Mouse (Mus musculus): Measurements from ENCODE around the gene Adarb2. TPM values are rescaled to one million over a fixed set of nuclear protein-coding genes. Genes with fewer than 3 reads are reported as not detected.
"Not testable (repeated sequence)": the region's sequence is repeated elsewhere in the genome, so short reads cannot be mapped to it uniquely, and the experiment has no call there.

Gene Adarb2
- polyA plus RNA-seq, 1 experiment = not detected

- no peaks in the 10 kb centered on the region for H3K36me3 ChIP-seq (replicated peaks; ENCODE audit: low read length)
- TF ChIP-seq FLI1 (IDR thresholded peaks at IDR 0.05; ENCODE audit: low read length) (no peak), GATA1 (IDR thresholded peaks at IDR 0.05; ENCODE audit: borderline replicate concordance, low read length) (no peak)
- H3K9me3 ChIP-seq = peaks cover 14% of the 10 kb centered on the region
- no peak overlapping the region for H3K4me3 ChIP-seq (replicated peaks)
- no peaks in the 10 kb centered on the region for H3K4me1 ChIP-seq
- H3K27me3 ChIP-seq (replicated peaks) = no peaks in the 10 kb centered on the region
These were observed 367.6 kb downstream of the Adarb2 start for GRCm38 (mm10) chr13:8570269-8570668.

- Histone ChIP-seq H3K27me3 (replicated peaks) (no peaks in the 10 kb centered on the region), H3K36me3 (replicated peaks; ENCODE audit: low read length) (no peaks in the 10 kb centered on the region), H3K4me1 (no peaks in the 10 kb centered on the region), H3K9me3 (peaks cover 19% of the 10 kb centered on the region), H3K4me3 (replicated peaks) (no peak overlapping the region)
- no peak for TF ChIP-seq GATA1 (IDR thresholded peaks at IDR 0.05; ENCODE audit: borderline replicate concordance, low read length)
- TF ChIP-seq FLI1 (IDR thresholded peaks at IDR 0.05; ENCODE audit: low read length) = no peak
These were observed 371.2 kb downstream of the Adarb2 start for GRCm38 (mm10) chr13:8573908-8574307.

GRCm38 (mm10) chr13:8584257-8585005, 381.8 kb downstream of the Adarb2 start:
- no peaks in the 10 kb centered on the region for H3K9me3 ChIP-seq
- no peaks in the 10 kb centered on the region for H3K27me3 ChIP-seq (replicated peaks)
- H3K4me1 ChIP-seq = no peaks in the 10 kb centered on the region
- TF ChIP-seq FLI1 (IDR thresholded peaks at IDR 0.05; ENCODE audit: low read length) (no peak), GATA1 (IDR thresholded peaks at IDR 0.05; ENCODE audit: borderline replicate concordance, low read length) (no peak)
- H3K36me3 ChIP-seq (replicated peaks; ENCODE audit: low read length) = no peaks in the 10 kb centered on the region
- no peak overlapping the region for H3K4me3 ChIP-seq (replicated peaks)

GRCm38 (mm10) chr13:8587447-8587846, 384.8 kb downstream of the Adarb2 start:
- TF ChIP-seq GATA1 (IDR thresholded peaks at IDR 0.05; ENCODE audit: borderline replicate concordance, low read length) = no peak
- no peak for TF ChIP-seq FLI1 (IDR thresholded peaks at IDR 0.05; ENCODE audit: low read length)
- Histone ChIP-seq H3K9me3 (no peaks in the 10 kb centered on the region), H3K4me3 (replicated peaks) (no peak overlapping the region), H3K4me1 (no peaks in the 10 kb centered on the region), H3K27me3 (replicated peaks) (no peaks in the 10 kb centered on the region), H3K36me3 (replicated peaks; ENCODE audit: low read length) (no peaks in the 10 kb centered on the region)

GRCm38 (mm10) chr13:8590460-8590859, 387.8 kb downstream of the Adarb2 start:
- no peak for TF ChIP-seq FLI1 (IDR thresholded peaks at IDR 0.05; ENCODE audit: low read length)
- no peak for TF ChIP-seq GATA1 (IDR thresholded peaks at IDR 0.05; ENCODE audit: borderline replicate concordance, low read length)
- no peaks in the 10 kb centered on the region for H3K27me3 ChIP-seq (replicated peaks)
- H3K4me1 ChIP-seq = no peaks in the 10 kb centered on the region
- no peaks in the 10 kb centered on the region for H3K36me3 ChIP-seq (replicated peaks; ENCODE audit: low read length)
- H3K9me3 ChIP-seq = no peaks in the 10 kb centered on the region
- no peak overlapping the region for H3K4me3 ChIP-seq (replicated peaks)

- H3K36me3 ChIP-seq (replicated peaks; ENCODE audit: low read length) = no peaks in the 10 kb centered on the region
- H3K9me3 ChIP-seq = no peaks in the 10 kb centered on the region
- no peak for TF ChIP-seq GATA1 (IDR thresholded peaks at IDR 0.05; ENCODE audit: borderline replicate concordance, low read length)
- TF ChIP-seq FLI1 (IDR thresholded peaks at IDR 0.05; ENCODE audit: low read length) = no peak
- H3K27me3 ChIP-seq (replicated peaks) = no peaks in the 10 kb centered on the region
- H3K4me3 ChIP-seq (replicated peaks) = no peak overlapping the region
- peaks cover 3% of the 10 kb centered on the region; the same call in 1 of the 2 replicates for H3K4me1 ChIP-seq
These were observed 394.4 kb downstream of the Adarb2 start for GRCm38 (mm10) chr13:8596977-8597646.

GRCm38 (mm10) chr13:8597647-8598017, 395.0 kb downstream of the Adarb2 start:
- H3K9me3 ChIP-seq = no peaks in the 10 kb centered on the region
- H3K36me3 ChIP-seq (replicated peaks; ENCODE audit: low read length) = no peaks in the 10 kb centered on the region
- H3K27me3 ChIP-seq (replicated peaks) = no peaks in the 10 kb centered on the region
- H3K4me3 ChIP-seq (replicated peaks) = no peak overlapping the region
- TF ChIP-seq FLI1 (IDR thresholded peaks at IDR 0.05; ENCODE audit: low read length) (no peak), GATA1 (IDR thresholded peaks at IDR 0.05; ENCODE audit: borderline replicate concordance, low read length) (no peak)
- H3K4me1 ChIP-seq = peaks cover 3% of the 10 kb centered on the region; the same call in 1 of the 2 replicates

- peaks cover 7% of the 10 kb centered on the region; the same call in 1 of the 2 replicates for H3K4me1 ChIP-seq
- TF ChIP-seq GATA1 (IDR thresholded peaks at IDR 0.05; ENCODE audit: borderline replicate concordance, low read length) (no peak), FLI1 (IDR thresholded peaks at IDR 0.05; ENCODE audit: low read length) (no peak)
- no peaks in the 10 kb centered on the region for H3K9me3 ChIP-seq
- no peaks in the 10 kb centered on the region for H3K36me3 ChIP-seq (replicated peaks; ENCODE audit: low read length)
- H3K27me3 ChIP-seq (replicated peaks) = no peaks in the 10 kb centered on the region
- H3K4me3 ChIP-seq (replicated peaks) = no peak overlapping the region
These were observed 403.0 kb downstream of the Adarb2 start for GRCm38 (mm10) chr13:8605645-8606044.

GRCm38 (mm10) chr13:8608040-8608439, 405.4 kb downstream of the Adarb2 start:
- Histone ChIP-seq H3K4me3 (replicated peaks) (no peak overlapping the region), H3K4me1 (peaks cover 9% of the 10 kb centered on the region; the same call in 1 of the 2 replicates), H3K9me3 (no peaks in the 10 kb centered on the region; the same call in 1 of the 2 replicates), H3K27me3 (replicated peaks) (peaks cover 2% of the 10 kb centered on the region), H3K36me3 (replicated peaks; ENCODE audit: low read length) (no peaks in the 10 kb centered on the region)
- no peak for TF ChIP-seq GATA1 (IDR thresholded peaks at IDR 0.05; ENCODE audit: borderline replicate concordance, low read length)
- TF ChIP-seq FLI1 (IDR thresholded peaks at IDR 0.05; ENCODE audit: low read length) = no peak

GRCm38 (mm10) chr13:8608918-8609317, 406.3 kb downstream of the Adarb2 start:
- H3K9me3 ChIP-seq; H3K27me3 ChIP-seq (replicated peaks); H3K4me1 ChIP-seq; H3K36me3 ChIP-seq (replicated peaks; ENCODE audit: low read length); H3K4me3 ChIP-seq (replicated peaks): not testable (repeated sequence)
